Mouse (Mus musculus): ENCODE data around the gene Tprg. TPM values are rescaled to one million over a fixed set of nuclear protein-coding genes. Genes with fewer than 3 reads are reported as not detected.

The Tprg gene
- polyA plus RNA-seq, 1 experiment: not detected

DNA sequence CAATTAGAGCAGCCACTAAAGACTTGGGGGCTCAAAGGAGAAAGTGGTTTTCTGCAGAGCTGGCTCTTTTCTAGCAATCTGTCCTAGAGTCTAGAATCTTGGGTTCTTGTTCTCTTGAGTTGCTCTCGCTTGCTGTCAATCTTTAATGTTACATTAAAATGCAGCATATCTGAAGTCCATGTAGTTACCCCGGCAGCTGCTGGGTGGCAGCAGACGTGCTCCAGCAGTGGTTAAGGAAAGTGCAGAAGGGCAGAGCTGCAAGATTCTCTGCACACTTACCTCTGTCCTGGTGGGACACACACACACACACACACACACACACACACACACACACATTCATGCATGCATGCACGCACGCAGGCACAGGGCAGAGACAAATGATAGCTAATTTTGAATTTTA is 88.2 kb downstream of the Tprg start:
- Histone ChIP-seq H3K4me1 (ENCODE audit: control insufficient read depth, insufficient read depth, low read length) (peaks cover 3% of the 10 kb centered on the region; the same call in 1 of the 2 replicates), H3K27ac (ENCODE audit: insufficient read depth, low read length) (no peak overlapping the region), H3K4me3 (ENCODE audit: insufficient read depth, low read length) (no peak overlapping the region)
- TF ChIP-seq POLR2A (IDR thresholded peaks at IDR 0.05; ENCODE audit: low read depth, low read length): no peak
- peak; percentile 64; the same call in 1 of the 2 replicates for TF ChIP-seq CTCF (IDR thresholded peaks at IDR 0.05; ENCODE audit: borderline replicate concordance, insufficient read depth, low read length)

DNA sequence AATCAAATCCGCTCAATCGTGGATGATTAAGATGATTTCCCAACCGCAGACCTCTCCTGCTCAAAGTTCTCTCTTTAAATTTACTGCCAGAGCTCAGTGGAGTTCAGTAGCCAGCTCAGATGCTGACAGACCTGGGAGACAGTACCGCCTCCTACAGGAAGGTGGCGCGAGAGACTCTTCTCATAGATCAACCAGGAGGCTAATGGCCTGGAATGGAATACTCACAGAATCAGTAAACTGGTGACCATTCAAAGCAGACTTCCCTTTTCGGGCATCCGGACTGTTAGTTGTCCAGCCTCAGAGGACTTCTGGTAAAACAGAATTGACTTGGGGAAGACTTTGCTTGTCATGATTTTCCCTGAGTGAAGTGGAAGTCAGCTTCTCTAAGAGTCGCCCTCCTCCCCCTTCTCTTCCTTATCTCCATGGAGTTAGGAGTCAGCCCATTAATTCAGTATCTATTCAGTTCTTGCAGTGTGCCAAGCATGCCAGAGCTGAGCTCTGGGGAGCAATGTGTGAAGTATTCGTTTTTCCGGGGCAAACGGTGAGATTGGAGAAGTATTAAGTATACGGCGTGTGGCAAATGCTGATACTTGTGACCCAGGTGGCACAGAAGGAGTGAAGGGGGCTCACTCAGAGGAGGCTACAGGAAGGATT is 90.2 kb downstream of the Tprg start:
- H3K4me1 ChIP-seq (ENCODE audit: control insufficient read depth, insufficient read depth, low read length): peaks cover 9% of the 10 kb centered on the region
- TF ChIP-seq CTCF (IDR thresholded peaks at IDR 0.05; ENCODE audit: borderline replicate concordance, insufficient read depth, low read length) (peak; percentile 71), POLR2A (IDR thresholded peaks at IDR 0.05; ENCODE audit: low read depth, low read length) (no peak)
- H3K4me3 ChIP-seq (ENCODE audit: insufficient read depth, low read length): no peak overlapping the region
- H3K27ac ChIP-seq (ENCODE audit: insufficient read depth, low read length): peak overlapping the region; percentile 30; the same call in 1 of the 2 replicates

GRCm38 (mm10) chr16:25377695-25378094 is 91.1 kb downstream of the Tprg start:
- Histone ChIP-seq H3K4me1 (ENCODE audit: control insufficient read depth, insufficient read depth, low read length) (peaks cover 9% of the 10 kb centered on the region), H3K27ac (ENCODE audit: insufficient read depth, low read length) (peak overlapping the region; percentile 43; the same call in 1 of the 2 replicates), H3K4me3 (ENCODE audit: insufficient read depth, low read length) (no peak overlapping the region)
- TF ChIP-seq CTCF (IDR thresholded peaks at IDR 0.05; ENCODE audit: borderline replicate concordance, insufficient read depth, low read length): no peak
- TF ChIP-seq POLR2A (IDR thresholded peaks at IDR 0.05; ENCODE audit: low read depth, low read length): no peak

DNA sequence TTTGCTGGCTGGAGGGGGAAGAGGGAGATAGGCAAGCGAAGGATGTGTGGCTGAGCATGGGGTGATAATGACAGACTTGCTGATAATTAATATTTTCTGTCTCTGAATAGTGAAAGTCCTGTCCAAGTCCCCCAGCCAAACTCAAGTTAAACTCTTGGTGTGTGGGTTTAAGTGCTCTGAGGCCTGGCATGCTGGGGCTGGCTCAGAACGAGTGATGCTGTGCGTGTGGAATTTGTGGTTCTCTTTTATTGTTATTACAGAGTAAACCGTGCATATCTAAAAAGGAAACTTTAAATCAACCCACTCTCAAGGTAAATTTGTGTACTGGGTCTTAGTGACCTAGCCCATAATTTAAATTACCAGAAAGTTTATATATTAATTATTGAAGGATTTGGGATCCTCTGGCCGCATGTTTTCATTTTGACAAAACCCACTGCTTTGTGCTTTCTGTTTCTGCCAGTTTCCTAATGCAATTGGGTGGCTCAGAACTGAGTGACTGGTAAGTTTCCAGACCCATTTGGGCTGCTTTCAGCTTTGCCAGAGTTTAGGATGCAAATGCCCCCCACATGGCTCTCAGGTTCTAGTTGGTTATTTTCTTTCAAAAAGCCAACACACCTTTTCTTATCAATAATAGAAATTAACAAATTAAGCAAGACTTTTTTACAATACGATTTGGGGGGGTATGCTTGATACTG is 99.0 kb downstream of the Tprg start:
- Histone ChIP-seq H3K4me1 (ENCODE audit: control insufficient read depth, insufficient read depth, low read length) (peaks cover 8% of the 10 kb centered on the region), H3K27ac (ENCODE audit: insufficient read depth, low read length) (peak overlapping the region; percentile 47), H3K4me3 (ENCODE audit: insufficient read depth, low read length) (no peak overlapping the region)
- TF ChIP-seq CTCF (IDR thresholded peaks at IDR 0.05; ENCODE audit: borderline replicate concordance, insufficient read depth, low read length) (no peak), POLR2A (IDR thresholded peaks at IDR 0.05; ENCODE audit: low read depth, low read length) (no peak)

DNA sequence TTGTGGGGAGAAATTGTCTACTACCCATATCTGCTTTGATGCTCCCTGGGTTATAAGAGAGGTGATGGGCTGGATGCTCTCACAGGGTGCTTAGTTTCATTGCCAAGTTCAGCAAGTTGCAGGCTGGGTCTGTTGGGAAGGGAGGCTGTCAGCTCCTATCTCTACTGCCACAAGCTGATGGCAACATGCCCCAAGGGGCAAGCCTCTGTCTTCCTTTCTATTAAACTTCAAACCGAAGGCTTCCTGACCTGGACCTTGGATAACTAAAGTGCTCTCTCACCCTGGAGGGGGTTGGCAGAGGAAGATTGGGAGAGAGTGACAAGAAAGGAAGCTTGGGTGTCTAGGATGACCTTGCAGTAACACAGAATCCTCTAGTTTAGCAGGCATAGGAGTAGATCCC is 108.1 kb downstream of the Tprg start:
- no peak overlapping the region for H3K27ac ChIP-seq (ENCODE audit: insufficient read depth, low read length)
- H3K4me1 ChIP-seq (ENCODE audit: control insufficient read depth, insufficient read depth, low read length): no peaks in the 10 kb centered on the region
- TF ChIP-seq POLR2A (IDR thresholded peaks at IDR 0.05; ENCODE audit: low read depth, low read length) (no peak), CTCF (IDR thresholded peaks at IDR 0.05; ENCODE audit: borderline replicate concordance, insufficient read depth, low read length) (no peak)
- H3K4me3 ChIP-seq (ENCODE audit: insufficient read depth, low read length): no peak overlapping the region

DNA sequence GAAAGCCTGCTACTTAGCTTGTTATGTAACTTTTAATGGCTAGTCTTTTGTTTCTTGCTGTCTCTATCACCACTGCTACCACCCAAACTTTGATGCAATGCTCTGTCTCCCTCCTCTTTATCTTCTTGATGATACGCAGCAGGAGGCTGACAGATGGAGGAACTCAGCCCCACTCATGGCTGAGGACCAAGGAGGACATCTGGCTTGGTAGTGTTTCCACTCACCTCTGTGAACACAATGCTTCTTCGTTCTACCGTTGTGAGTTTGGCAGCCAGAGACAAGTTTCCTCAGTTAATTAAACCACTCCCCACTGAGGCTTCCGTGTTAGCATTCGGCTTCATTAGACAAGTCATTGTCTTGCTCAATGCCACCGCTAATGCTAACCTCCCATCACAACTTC is 117.5 kb downstream of the Tprg start:
- no peak for TF ChIP-seq CTCF (IDR thresholded peaks at IDR 0.05; ENCODE audit: borderline replicate concordance, insufficient read depth, low read length)
- TF ChIP-seq POLR2A (IDR thresholded peaks at IDR 0.05; ENCODE audit: low read depth, low read length): no peak
- no peak overlapping the region for H3K27ac ChIP-seq (ENCODE audit: insufficient read depth, low read length)
- no peak overlapping the region for H3K4me3 ChIP-seq (ENCODE audit: insufficient read depth, low read length)
- H3K4me1 ChIP-seq (ENCODE audit: control insufficient read depth, insufficient read depth, low read length): peaks cover 13% of the 10 kb centered on the region

- Histone ChIP-seq H3K4me3 (ENCODE audit: insufficient read depth, low read length) (no peak overlapping the region), H3K27ac (ENCODE audit: insufficient read depth, low read length) (peak overlapping the region; percentile 74), H3K4me1 (ENCODE audit: control insufficient read depth, insufficient read depth, low read length) (peaks cover 11% of the 10 kb centered on the region)
- TF ChIP-seq CTCF (IDR thresholded peaks at IDR 0.05; ENCODE audit: borderline replicate concordance, insufficient read depth, low read length) (no peak), POLR2A (IDR thresholded peaks at IDR 0.05; ENCODE audit: low read depth, low read length) (no peak)
Measured at GRCm38 (mm10) chr16:25407204-25407886, 120.7 kb downstream of the Tprg start.

DNA sequence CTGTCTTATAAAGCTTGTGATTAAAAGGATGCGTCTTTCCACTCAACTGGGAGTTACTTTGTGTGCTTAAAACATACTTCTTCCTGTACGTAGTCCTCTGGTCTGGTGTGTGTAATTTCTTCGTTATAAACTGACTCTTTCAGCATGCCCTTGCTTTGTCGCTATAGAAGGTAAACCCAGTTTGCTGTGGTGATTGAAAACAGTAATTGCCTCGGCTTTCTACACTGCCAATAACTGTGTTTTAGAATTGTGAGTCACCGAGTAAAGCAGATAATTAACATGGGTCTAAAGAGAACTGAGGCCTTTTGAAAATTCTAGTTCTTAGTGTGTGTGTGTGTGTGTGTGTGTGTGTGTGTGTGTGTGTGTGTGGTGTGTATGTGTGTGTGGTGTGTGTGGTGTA is 121.4 kb downstream of the Tprg start:
- Histone ChIP-seq H3K4me1 (ENCODE audit: control insufficient read depth, insufficient read depth, low read length) (peaks cover 11% of the 10 kb centered on the region), H3K27ac (ENCODE audit: insufficient read depth, low read length) (peak overlapping the region; percentile 74), H3K4me3 (ENCODE audit: insufficient read depth, low read length) (no peak overlapping the region)
- TF ChIP-seq POLR2A (IDR thresholded peaks at IDR 0.05; ENCODE audit: low read depth, low read length): no peak
- no peak for TF ChIP-seq CTCF (IDR thresholded peaks at IDR 0.05; ENCODE audit: borderline replicate concordance, insufficient read depth, low read length)

GRCm38 (mm10) chr16:25411307-25411706 is 124.7 kb downstream of the Tprg start:
- Histone ChIP-seq H3K4me1 (ENCODE audit: control insufficient read depth, insufficient read depth, low read length) (peaks cover 11% of the 10 kb centered on the region), H3K4me3 (ENCODE audit: insufficient read depth, low read length) (no peak overlapping the region), H3K27ac (ENCODE audit: insufficient read depth, low read length) (no peak overlapping the region)
- TF ChIP-seq POLR2A (IDR thresholded peaks at IDR 0.05; ENCODE audit: low read depth, low read length): no peak
- TF ChIP-seq CTCF (IDR thresholded peaks at IDR 0.05; ENCODE audit: borderline replicate concordance, insufficient read depth, low read length): no peak

Measured in embryonic fibroblast, embryonic 13.5 days (primary cell).